Mouse (Mus musculus): Measurements from ENCODE around the gene Sdcbp2. TPM values are rescaled to one million over a fixed set of nuclear protein-coding genes. Genes with fewer than 3 reads are reported as not detected.

Gene Sdcbp2
- polyA plus RNA-seq, 1 experiment from 2014 or later = 0.58 TPM

GRCm38 (mm10) chr2:151536618-151536974 is 35.8 kb upstream of the Sdcbp2 start:
- H3K9me3 ChIP-seq (ENCODE audit: control insufficient read depth, low read length) = no peaks in the 10 kb centered on the region
- no peak for ATAC-seq
- WGBS = 55% methylated on average over 5 of the region's 5 CpGs
- H3K36me3 ChIP-seq (ENCODE audit: control insufficient read depth, insufficient read depth, low read length) = no peaks in the 10 kb centered on the region
- no peak overlapping the region for H3K4me3 ChIP-seq (ENCODE audit: low read length)
- H3K27ac ChIP-seq (ENCODE audit: low read depth, low read length) = 0 out of 2 replicates have a peak overlapping the region, but pooled peaks have one; percentile 16
- peaks cover 4% of the 10 kb centered on the region for H3K4me1 ChIP-seq (ENCODE audit: control insufficient read depth, insufficient read depth, low read depth, low read length)
- no peak overlapping the region for H3K9ac ChIP-seq (ENCODE audit: low read depth, low read length)
- H3K4me2 ChIP-seq (ENCODE audit: low read length) = no peak overlapping the region
- H3K27me3 ChIP-seq (replicated peaks; ENCODE audit: control insufficient read depth, insufficient read depth, low read length) = no peaks in the 10 kb centered on the region

- no peaks in the 10 kb centered on the region for H3K36me3 ChIP-seq (ENCODE audit: control insufficient read depth, insufficient read depth, low read length)
- peaks cover 8% of the 10 kb centered on the region for H3K4me1 ChIP-seq (ENCODE audit: control insufficient read depth, insufficient read depth, low read depth, low read length)
- ATAC-seq = no peak
- H3K4me2 ChIP-seq (ENCODE audit: low read length) = no peak overlapping the region
- H3K4me3 ChIP-seq (ENCODE audit: low read length) = no peak overlapping the region
- no peaks in the 10 kb centered on the region for H3K9me3 ChIP-seq (ENCODE audit: control insufficient read depth, low read length)
- H3K27me3 ChIP-seq (replicated peaks; ENCODE audit: control insufficient read depth, insufficient read depth, low read length) = no peaks in the 10 kb centered on the region
- H3K9ac ChIP-seq (ENCODE audit: low read depth, low read length) = no peak overlapping the region
- WGBS = 65% methylated on average over 4 of the region's 4 CpGs
- no peak overlapping the region for H3K27ac ChIP-seq (ENCODE audit: low read depth, low read length)
Measured at GRCm38 (mm10) chr2:151538646-151539045, 33.8 kb upstream of the Sdcbp2 start.

- peak within 1 kb of the TSS; percentile 92 for H3K4me3 ChIP-seq (ENCODE audit: low read length)
- H3K27me3 ChIP-seq (replicated peaks; ENCODE audit: control insufficient read depth, insufficient read depth, low read length) = no peaks in the 10 kb centered on the region
- H3K9me3 ChIP-seq (ENCODE audit: control insufficient read depth, low read length) = no peaks in the 10 kb centered on the region
- peak within 1 kb of the TSS; percentile 95 for H3K9ac ChIP-seq (ENCODE audit: low read depth, low read length)
- WGBS = under 1% methylated on average over 60 of the region's 93 CpGs
- peak within 1 kb of the TSS; percentile 89 for H3K27ac ChIP-seq (ENCODE audit: low read depth, low read length)
- 0 out of 2 replicates have a peak, but pooled peaks cover 5% of the 10 kb centered on the region for H3K36me3 ChIP-seq (ENCODE audit: control insufficient read depth, insufficient read depth, low read length)
- peak within 1 kb of the TSS; percentile 80 for H3K4me2 ChIP-seq (ENCODE audit: low read length)
- ATAC-seq = peak; percentile 98
- H3K4me1 ChIP-seq (ENCODE audit: control insufficient read depth, insufficient read depth, low read depth, low read length) = peaks cover 30% of the 10 kb centered on the region
Measured at GRCm38 (mm10) chr2:151542323-151543062, 29.9 kb upstream of the Sdcbp2 start, which contains the start of gene Fkbp1a. Fkbp1a (plus strand) TSS chr2:151542483.

GRCm38 (mm10) chr2:151543063-151543895 is 29.1 kb upstream of the Sdcbp2 start:
- 0 out of 2 replicates have a peak, but pooled peaks have one; percentile 10 for ATAC-seq
- Histone ChIP-seq H3K36me3 (ENCODE audit: control insufficient read depth, insufficient read depth, low read length) (0 out of 2 replicates have a peak, but pooled peaks cover 5% of the 10 kb centered on the region), H3K27ac (ENCODE audit: low read depth, low read length) (peak overlapping the region; percentile 89), H3K4me2 (ENCODE audit: low read length) (peak overlapping the region; percentile 80), H3K9me3 (ENCODE audit: control insufficient read depth, low read length) (no peaks in the 10 kb centered on the region), H3K4me1 (ENCODE audit: control insufficient read depth, insufficient read depth, low read depth, low read length) (peaks cover 30% of the 10 kb centered on the region), H3K4me3 (ENCODE audit: low read length) (peak overlapping the region; percentile 92), H3K27me3 (replicated peaks; ENCODE audit: control insufficient read depth, insufficient read depth, low read length) (no peaks in the 10 kb centered on the region), H3K9ac (ENCODE audit: low read depth, low read length) (peak overlapping the region; percentile 95)
- 1% methylated on average over 21 of the region's 21 CpGs for WGBS

GRCm38 (mm10) chr2:151544673-151545072 is 27.7 kb upstream of the Sdcbp2 start:
- Histone ChIP-seq H3K27ac (ENCODE audit: low read depth, low read length) (no peak overlapping the region), H3K9me3 (ENCODE audit: control insufficient read depth, low read length) (no peaks in the 10 kb centered on the region), H3K27me3 (replicated peaks; ENCODE audit: control insufficient read depth, insufficient read depth, low read length) (no peaks in the 10 kb centered on the region), H3K4me2 (ENCODE audit: low read length) (peak overlapping the region; percentile 80), H3K4me1 (ENCODE audit: control insufficient read depth, insufficient read depth, low read depth, low read length) (peaks cover 30% of the 10 kb centered on the region), H3K36me3 (ENCODE audit: control insufficient read depth, insufficient read depth, low read length) (0 out of 2 replicates have a peak, but pooled peaks cover 8% of the 10 kb centered on the region), H3K9ac (ENCODE audit: low read depth, low read length) (no peak overlapping the region), H3K4me3 (ENCODE audit: low read length) (no peak overlapping the region)
- no peak for ATAC-seq
- WGBS = 49% methylated on average over 6 of the region's 6 CpGs

- 84% methylated on average over 4 of the region's 4 CpGs for WGBS
- H3K27me3 ChIP-seq (replicated peaks; ENCODE audit: control insufficient read depth, insufficient read depth, low read length) = no peaks in the 10 kb centered on the region
- H3K36me3 ChIP-seq (ENCODE audit: control insufficient read depth, insufficient read depth, low read length) = 0 out of 2 replicates have a peak, but pooled peaks cover 12% of the 10 kb centered on the region
- no peak for ATAC-seq
- no peak overlapping the region for H3K4me3 ChIP-seq (ENCODE audit: low read length)
- peaks cover 26% of the 10 kb centered on the region for H3K4me1 ChIP-seq (ENCODE audit: control insufficient read depth, insufficient read depth, low read depth, low read length)
- no peaks in the 10 kb centered on the region for H3K9me3 ChIP-seq (ENCODE audit: control insufficient read depth, low read length)
- no peak overlapping the region for H3K4me2 ChIP-seq (ENCODE audit: low read length)
- no peak overlapping the region for H3K9ac ChIP-seq (ENCODE audit: low read depth, low read length)
- no peak overlapping the region for H3K27ac ChIP-seq (ENCODE audit: low read depth, low read length)
Measured at GRCm38 (mm10) chr2:151546571-151546970, 25.9 kb upstream of the Sdcbp2 start.

GRCm38 (mm10) chr2:151549615-151550121 is 22.8 kb upstream of the Sdcbp2 start:
- WGBS = 96% methylated on average over 3 of the region's 3 CpGs
- H3K4me2 ChIP-seq (ENCODE audit: low read length) = no peak overlapping the region
- no peaks in the 10 kb centered on the region for H3K27me3 ChIP-seq (replicated peaks; ENCODE audit: control insufficient read depth, insufficient read depth, low read length)
- H3K4me3 ChIP-seq (ENCODE audit: low read length) = no peak overlapping the region
- ATAC-seq = no peak
- no peak overlapping the region for H3K27ac ChIP-seq (ENCODE audit: low read depth, low read length)
- H3K9ac ChIP-seq (ENCODE audit: low read depth, low read length) = no peak overlapping the region
- H3K36me3 ChIP-seq (ENCODE audit: control insufficient read depth, insufficient read depth, low read length) = peaks cover 20% of the 10 kb centered on the region
- peaks cover 11% of the 10 kb centered on the region for H3K4me1 ChIP-seq (ENCODE audit: control insufficient read depth, insufficient read depth, low read depth, low read length)
- no peaks in the 10 kb centered on the region for H3K9me3 ChIP-seq (ENCODE audit: control insufficient read depth, low read length)

- no peak overlapping the region for H3K9ac ChIP-seq (ENCODE audit: low read depth, low read length)
Measured at GRCm38 (mm10) chr2:151562930-151563921, 9.2 kb upstream of the Sdcbp2 start.

More at GRCm38 (mm10) chr2:151562930-151563921, 9.2 kb upstream of the Sdcbp2 start:
- no peaks in the 10 kb centered on the region for H3K27me3 ChIP-seq (replicated peaks; ENCODE audit: control insufficient read depth, insufficient read depth, low read length)
- H3K4me2 ChIP-seq (ENCODE audit: low read length) = no peak overlapping the region
- no peaks in the 10 kb centered on the region for H3K9me3 ChIP-seq (ENCODE audit: control insufficient read depth, low read length)
- no peak overlapping the region for H3K27ac ChIP-seq (ENCODE audit: low read depth, low read length)
- no peak overlapping the region for H3K4me3 ChIP-seq (ENCODE audit: low read length)
- 83% methylated on average over 7 of the region's 7 CpGs for WGBS
- peaks cover 36% of the 10 kb centered on the region for H3K36me3 ChIP-seq (ENCODE audit: control insufficient read depth, insufficient read depth, low read length)
- no peak for ATAC-seq
- no peaks in the 10 kb centered on the region for H3K4me1 ChIP-seq (ENCODE audit: control insufficient read depth, insufficient read depth, low read depth, low read length)
